Mouse (Mus musculus) frontal cortex, postnatal 10 days (tissue): ENCODE results near the gene Slc40a1.
A peak's percentile ranks its signal among the peaks of the same experiment; 100 is the strongest.

Experiments used
- DNase-seq, 2 experiments: peaks; one replicate each; pipeline ENCODE4 v3.0.0; 2022; ENCODE audit warnings: low spot score in 2 of 2, mixed read lengths in 1 of 2

The Slc40a1 gene

DNA sequence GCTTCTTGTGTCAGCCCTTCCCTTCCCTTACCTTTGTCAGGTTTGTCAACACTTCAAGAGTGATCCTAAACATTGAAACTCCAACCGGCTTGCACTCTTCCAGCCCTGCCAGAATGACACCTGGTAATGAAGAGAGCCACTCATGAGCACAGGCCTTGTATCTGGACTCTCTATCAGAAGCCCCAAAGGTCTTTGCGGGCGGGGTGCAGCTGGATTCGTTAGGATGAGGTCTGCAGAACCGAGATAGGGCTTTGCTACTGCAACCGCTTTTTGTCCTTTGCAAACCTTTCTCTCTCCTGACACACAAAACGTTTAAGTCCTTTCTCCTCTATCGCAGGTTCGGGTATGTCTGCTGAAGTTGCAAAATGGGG, at the start of gene Slc40a1:
Gene Slc40a1 (minus strand): TSS at position 131 of the 371 bp plus-strand sequence.
- DNase-seq = no peak

GRCm38 (mm10) chr1:45971314-45971713, 45.0 kb upstream of the Slc40a1 start:
- DNase-seq = no peak

- DNase-seq = no peak
These were observed 22.7 kb upstream of the Slc40a1 start for GRCm38 (mm10) chr1:45948988-45949387.

DNA sequence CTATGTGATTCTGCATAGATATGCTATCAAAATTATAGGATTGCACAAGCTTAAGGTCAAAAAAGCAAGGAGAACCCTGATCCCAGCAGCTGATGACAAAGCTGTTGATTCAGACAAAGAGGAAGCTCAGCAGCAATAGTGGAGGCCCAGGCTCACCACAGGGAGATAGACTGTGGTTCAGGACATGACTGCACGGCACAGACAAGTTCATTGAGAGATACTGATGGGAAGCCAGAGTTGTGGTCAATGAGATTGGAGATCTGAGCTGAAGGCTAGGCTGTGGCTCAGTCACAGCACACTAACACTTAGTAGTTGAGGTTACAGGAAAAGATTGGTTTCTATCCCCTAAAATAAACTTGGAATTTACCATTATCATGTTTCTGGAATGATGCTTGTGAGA, 21.5 kb upstream of the Slc40a1 start:
- DNase-seq = no peak

GRCm38 (mm10) chr1:45931127-45931526, 4.8 kb upstream of the Slc40a1 start:
- no peak for DNase-seq

DNA sequence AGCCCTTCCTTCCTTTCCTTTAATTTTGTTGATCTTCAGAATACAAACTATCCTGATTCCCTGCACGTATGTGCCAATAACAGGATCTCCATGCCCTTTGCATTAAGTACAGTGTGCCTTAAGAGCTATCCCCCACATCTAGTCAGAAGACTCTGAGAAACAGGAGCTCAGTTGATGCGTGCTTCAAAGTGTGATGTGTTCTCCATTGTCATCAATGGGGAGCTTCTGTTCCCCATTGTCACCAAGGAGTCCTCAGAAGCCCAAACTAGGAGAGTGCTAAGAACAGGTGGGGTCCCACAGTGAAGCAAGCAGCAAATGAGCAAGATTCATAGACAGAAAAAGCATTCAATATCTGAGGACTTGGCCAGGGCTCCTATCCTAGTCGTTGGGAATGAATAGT, 588 bp upstream of the Slc40a1 start:
- DNase-seq = no peak

DNA sequence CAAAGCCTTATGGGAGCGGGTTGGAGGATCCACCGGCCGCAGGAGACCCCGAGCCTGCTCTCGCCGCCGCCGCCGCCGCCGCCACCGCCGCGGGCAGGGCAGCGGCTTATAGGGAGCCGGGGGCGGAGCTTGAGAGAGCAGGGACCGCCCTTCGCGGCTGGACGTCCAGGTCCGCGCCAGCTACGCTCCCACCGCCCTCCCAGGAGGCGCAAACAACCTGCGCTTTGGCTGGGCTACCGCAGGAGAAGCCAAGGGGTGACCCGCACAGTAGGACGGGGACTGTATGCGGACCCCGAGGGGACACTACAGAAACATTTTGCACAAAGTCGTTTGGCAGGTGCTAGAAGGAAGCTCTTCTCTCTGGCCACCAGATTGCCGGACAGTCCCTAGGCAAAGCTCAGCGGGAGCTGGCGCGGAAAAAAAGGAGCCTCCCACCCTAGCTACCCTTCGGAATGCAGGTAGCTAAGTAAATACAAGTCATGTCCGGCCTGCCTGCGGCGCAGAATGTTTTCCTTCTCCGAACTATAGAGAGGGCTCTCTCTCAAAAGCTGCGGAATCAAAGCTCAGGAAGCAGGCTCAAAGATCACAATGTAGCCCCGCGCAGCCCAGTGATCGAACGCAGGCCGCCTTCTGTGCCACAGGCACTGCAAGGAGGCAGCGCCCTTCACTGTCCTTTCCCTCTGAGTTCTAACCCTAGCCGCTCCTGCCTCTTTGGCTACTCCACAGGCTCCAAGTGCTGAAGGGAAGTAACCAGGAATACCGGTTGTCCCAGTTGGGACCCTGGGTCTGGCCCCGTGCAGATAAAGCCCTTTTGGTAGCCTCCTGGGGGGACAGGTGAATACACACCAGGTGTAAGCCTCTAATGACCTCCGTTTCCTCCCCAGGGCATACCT, 577 bp downstream of the Slc40a1 start:
- DNase-seq = peak; percentile 21 to 48

GRCm38 (mm10) chr1:45925131-45925499, 1.2 kb downstream of the Slc40a1 start:
- DNase-seq = no peak

- no peak for DNase-seq
These were observed 1.8 kb downstream of the Slc40a1 start for GRCm38 (mm10) chr1:45924516-45924915.

- no peak for DNase-seq
These were observed 3.0 kb downstream of the Slc40a1 start for GRCm38 (mm10) chr1:45923306-45923705.

DNA sequence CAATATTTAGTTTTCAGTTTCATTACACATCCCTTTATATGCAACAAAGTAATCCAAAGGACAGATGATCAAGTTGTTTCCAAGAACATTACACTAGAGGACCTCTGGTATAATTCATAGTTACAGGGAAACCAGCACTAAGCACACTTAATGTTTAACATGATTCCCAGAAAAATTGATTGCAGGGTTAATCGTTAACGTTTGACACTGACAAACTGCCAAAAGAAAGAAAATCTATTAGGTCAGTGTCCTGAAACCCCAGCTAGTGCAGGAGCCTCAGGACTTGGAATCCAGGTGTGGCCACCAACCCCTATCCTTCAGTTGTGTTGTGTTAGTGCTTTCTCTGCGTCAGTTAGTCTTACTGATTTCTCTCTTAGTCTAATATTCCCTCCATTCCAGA, 5.6 kb downstream of the Slc40a1 start:
- DNase-seq = no peak

DNA sequence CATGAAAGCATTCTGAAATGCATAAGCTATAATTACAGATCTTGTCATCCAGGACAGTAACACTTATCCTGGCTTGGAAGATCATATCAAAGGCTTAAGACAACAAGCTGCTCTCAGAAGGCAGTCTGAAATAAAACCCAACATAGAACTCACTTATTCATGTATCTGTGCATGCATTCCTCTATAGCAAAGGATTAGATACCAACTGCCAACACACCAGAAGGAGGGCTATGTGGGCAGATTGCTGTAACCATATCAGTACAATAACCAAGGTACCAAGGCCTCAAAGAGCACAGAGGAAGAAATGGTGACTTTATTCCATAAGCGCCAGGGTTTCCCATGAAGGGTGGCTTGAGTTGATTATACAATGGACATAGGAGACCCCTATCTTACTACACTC, 6.6 kb downstream of the Slc40a1 start:
- DNase-seq = no peak

GRCm38 (mm10) chr1:45917136-45917803, 9.1 kb downstream of the Slc40a1 start:
- DNase-seq = no peak

DNA sequence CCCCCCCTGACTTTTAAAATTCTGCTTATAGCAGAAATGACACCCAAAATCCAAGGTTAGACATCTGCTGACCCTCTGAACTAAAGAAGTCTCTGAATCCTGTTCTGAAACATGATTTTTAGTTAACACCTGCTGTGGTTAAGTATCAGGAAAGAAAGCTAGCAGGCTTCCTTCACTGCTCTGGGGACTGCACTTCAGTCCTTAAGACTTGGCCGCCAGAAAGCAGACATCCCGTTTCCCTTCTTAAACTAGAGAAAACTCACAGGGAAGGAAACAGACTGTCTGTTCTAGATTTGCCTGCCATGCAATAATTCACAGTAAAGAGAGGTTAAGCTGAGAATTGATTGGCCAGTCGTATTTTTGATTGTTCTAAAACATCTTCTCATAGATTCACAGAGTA, 10.1 kb downstream of the Slc40a1 start:
- no peak for DNase-seq

DNA sequence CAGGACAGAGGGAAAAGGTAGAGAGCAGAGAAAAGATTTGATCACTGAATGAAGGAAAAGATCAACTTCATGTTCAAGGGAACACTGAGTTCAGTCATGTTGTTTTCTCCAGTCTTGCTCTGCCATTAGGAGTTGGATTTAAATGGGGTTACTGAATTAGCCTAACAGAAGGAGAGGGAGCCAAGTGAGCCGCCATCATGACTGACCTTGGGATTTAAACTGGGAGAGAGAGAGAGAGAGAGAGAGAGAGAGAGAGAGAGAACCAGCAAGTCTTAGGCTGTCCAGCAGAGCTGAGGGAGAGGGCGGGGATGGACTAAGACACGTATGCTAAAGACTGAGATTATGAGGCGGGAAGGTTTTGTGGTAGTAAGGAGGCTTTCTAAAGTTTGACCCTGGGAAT, 12.1 kb downstream of the Slc40a1 start:
- DNase-seq = no peak

DNA sequence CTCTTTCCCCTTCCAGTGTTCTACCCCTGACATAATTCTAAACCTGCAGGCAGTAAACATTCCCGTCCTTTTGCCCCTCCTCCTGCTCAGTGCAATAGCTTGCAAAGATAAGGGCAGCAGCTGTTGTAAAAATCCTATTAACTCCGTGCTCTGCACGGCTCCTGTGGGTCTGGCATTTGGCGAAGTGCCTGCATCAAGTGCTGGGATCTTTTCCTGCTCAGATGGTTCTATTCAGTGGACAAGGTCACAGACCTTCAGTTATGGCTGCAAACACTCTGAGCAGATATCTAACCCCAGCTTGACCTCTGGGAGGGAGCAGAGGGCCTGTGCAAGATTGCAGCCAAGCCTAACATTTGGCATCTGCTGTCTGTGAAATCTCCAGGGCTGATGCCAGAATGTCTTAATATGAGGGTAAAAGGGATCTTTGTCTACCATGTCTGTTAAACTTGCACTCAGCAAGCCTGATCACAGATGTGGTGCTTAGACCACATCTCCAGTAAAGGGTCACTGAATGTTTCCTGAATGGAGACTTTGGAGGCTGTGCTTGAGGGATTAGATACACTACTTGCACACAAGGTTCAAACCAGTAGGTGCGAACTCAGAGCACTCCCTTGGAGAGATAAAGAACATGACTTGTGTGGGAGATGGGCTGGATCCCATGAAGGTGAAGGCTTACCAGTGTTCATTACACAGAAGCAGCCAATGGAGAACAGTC, 21.1 kb downstream of the Slc40a1 start:
- DNase-seq = no peak

DNA sequence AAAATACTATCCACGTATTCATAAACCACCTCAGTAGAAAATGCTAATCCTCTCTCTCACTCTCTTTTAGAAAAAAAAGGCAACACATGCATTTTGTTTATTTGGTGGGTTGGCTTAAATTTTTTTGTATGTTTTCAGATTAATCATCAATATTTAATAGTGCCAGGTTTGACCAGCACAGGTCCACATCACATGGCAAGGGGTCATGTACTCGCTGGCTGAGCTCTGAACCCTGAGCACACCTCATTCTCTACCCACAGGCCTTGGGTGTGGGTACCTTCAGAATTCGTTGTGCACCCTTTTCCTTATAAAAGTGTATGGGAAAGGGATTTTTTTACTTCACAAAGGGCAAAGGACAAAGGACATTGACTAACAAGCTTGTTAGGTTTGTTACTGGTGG, 22.2 kb downstream of the Slc40a1 start:
- DNase-seq = no peak

- no peak for DNase-seq
These were observed 28.3 kb downstream of the Slc40a1 start for GRCm38 (mm10) chr1:45898044-45898443.

GRCm38 (mm10) chr1:45894168-45894912, 32.0 kb downstream of the Slc40a1 start:
- no peak for DNase-seq

DNA sequence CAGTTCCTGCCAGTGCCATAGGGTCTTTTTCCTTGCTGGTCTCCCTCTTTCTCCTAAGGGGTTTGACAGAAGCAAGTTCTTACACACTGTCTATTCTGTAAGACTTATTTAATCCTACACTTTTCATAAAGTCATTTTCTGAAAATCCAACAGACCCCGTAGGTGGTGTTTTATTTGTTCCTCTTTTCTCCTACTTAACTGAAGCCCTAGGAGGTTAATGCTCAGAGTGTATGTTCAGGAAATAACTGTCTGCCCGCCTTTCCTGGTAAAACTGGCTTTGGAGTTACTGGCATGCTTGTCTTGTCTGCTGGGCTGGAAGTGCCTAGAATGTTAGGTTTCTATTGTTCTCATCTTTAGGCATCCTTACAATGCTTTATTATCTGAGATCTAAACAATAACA, 34.3 kb downstream of the Slc40a1 start:
- no peak for DNase-seq

- DNase-seq = no peak
These were observed 36.1 kb downstream of the Slc40a1 start, which contains the start of gene Gm5269 for GRCm38 (mm10) chr1:45890173-45890572. Gene Gm5269, minus strand, starts transcription at chr1:45890273.

DNA sequence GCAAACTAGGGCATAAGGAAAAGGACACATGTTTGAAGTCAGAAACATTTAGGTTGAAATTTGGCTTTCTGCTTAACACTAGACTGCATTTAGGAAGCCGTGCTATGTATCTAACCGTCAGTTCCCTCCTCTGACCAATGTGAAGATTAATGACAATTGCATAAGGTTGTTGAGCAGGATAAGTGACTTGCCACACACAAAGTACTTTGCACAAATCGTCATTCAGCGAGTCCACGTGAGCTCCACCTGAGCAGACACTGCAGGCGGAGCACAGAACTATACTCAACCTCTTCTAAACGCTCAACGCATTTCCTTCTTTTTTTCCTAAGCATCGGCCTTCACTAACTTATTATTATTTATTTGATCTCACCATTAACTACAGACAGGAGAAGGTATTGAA, 39.5 kb downstream of the Slc40a1 start:
- no peak for DNase-seq
